Mouse (Mus musculus): ENCODE data around the gene Unc93b1. TPM values are rescaled to one million over a fixed set of nuclear protein-coding genes. Genes with fewer than 3 reads are reported as not detected.

Unc93b1 gene
- polyA plus RNA-seq (2012; rRNA removed): 160 and 202 TPM in 2 replicates

GRCm38 (mm10) chr19:3935032-3935895 is at the start of gene Unc93b1:
TSS of gene Unc93b1 (plus strand) at chr19:3935186.

GRCm38 (mm10) chr19:3906795-3907786 is 27.9 kb upstream of the Unc93b1 start, which contains the start of gene Tcirg1:
TSS of gene Tcirg1 (minus strand) at chr19:3907133.

GRCm38 (mm10) chr19:3912337-3913204 is 22.4 kb upstream of the Unc93b1 start, which contains the start of gene Ndufs8:
TSS of gene Ndufs8 (minus strand) at chr19:3912774.

GRCm38 (mm10) chr19:3929211-3929941 is 5.6 kb upstream of the Unc93b1 start, which contains the start of gene Aldh3b1:
TSS of gene Aldh3b1 (minus strand) at chr19:3929808.

GRCm38 (mm10) chr19:3958470-3958869 is 23.5 kb downstream of the Unc93b1 start, which contains the start of gene Aldh3b3:
TSS of gene Aldh3b3 (plus strand) at chr19:3958645.

GRCm38 (mm10) chr19:3972229-3972628 is 37.2 kb downstream of the Unc93b1 start, which contains the start of gene Aldh3b2:
TSS of gene Aldh3b2 (plus strand) at chr19:3972328.

GRCm38 (mm10) chr19:3986334-3986733 is 51.3 kb downstream of the Unc93b1 start, which contains the start of gene Acy3:
TSS of gene Acy3 (plus strand) at chr19:3986570.

GRCm38 (mm10) chr19:3992416-3992815 is 57.4 kb downstream of the Unc93b1 start, which contains the start of gene Tbx10:
TSS of gene Tbx10 (plus strand) at chr19:3992752.

Other genes starting within 250 kb of the Unc93b1 start
- gene Lrp5, start 248.6 kb upstream of the Unc93b1 start, polyA plus RNA-seq (2012; rRNA removed): 50.9 and 68.6 TPM in 2 replicates
- 62.2 and 67.7 TPM in 2 replicates for gene 1810055G02Rik, start 226.9 kb upstream of the Unc93b1 start, polyA plus RNA-seq (2012; rRNA removed)
- gene Kmt5b, start 167.8 kb upstream of the Unc93b1 start, polyA plus RNA-seq (2012; rRNA removed): 12.8 and 13.2 TPM in 2 replicates
- 35.3 and 37.1 TPM in 2 replicates for gene Chka, start 83.4 kb upstream of the Unc93b1 start, polyA plus RNA-seq (2012; rRNA removed)
- 146 and 188 TPM in 2 replicates for gene Tcirg1, start 28.1 kb upstream of the Unc93b1 start, polyA plus RNA-seq (2012; rRNA removed)
- 279 and 336 TPM in 2 replicates for gene Ndufs8, start 22.4 kb upstream of the Unc93b1 start, polyA plus RNA-seq (2012; rRNA removed)
- 14.9 and 17.0 TPM in 2 replicates for gene Aldh3b1, start 5.4 kb upstream of the Unc93b1 start, polyA plus RNA-seq (2012; rRNA removed)
- 0.15 and 0.35 TPM in 2 replicates for gene Aldh3b3, start 23.5 kb downstream of the Unc93b1 start, polyA plus RNA-seq (2012; rRNA removed)
- gene Aldh3b2, start 37.1 kb downstream of the Unc93b1 start, polyA plus RNA-seq (2012; rRNA removed): 14.5 and 14.7 TPM in 2 replicates
- gene Acy3, start 51.4 kb downstream of the Unc93b1 start, polyA plus RNA-seq (2012; rRNA removed): 55.2 and 55.9 TPM in 2 replicates
- not detected in 2 replicates for gene Tbx10, start 57.6 kb downstream of the Unc93b1 start, polyA plus RNA-seq (2012; rRNA removed)
- 18.7 and 25.7 TPM in 2 replicates for gene Nudt8, start 65.4 kb downstream of the Unc93b1 start, polyA plus RNA-seq (2012; rRNA removed)
- gene Gm49405, start 65.4 kb downstream of the Unc93b1 start, polyA plus RNA-seq (2012; rRNA removed): 2.1 and 2.5 TPM in 2 replicates
- 10.8 and 11.5 TPM in 2 replicates for gene Doc2g, start 68.1 kb downstream of the Unc93b1 start, polyA plus RNA-seq (2012; rRNA removed)
- gene Ndufv1, start 77.6 kb downstream of the Unc93b1 start, polyA plus RNA-seq (2012; rRNA removed): 185 and 192 TPM in 2 replicates
- gene Gstp1, start 102.8 kb downstream of the Unc93b1 start, polyA plus RNA-seq (2012; rRNA removed): 871 and 970 TPM in 2 replicates
- gene Gstp2, start 110.8 kb downstream of the Unc93b1 start, polyA plus RNA-seq (2012; rRNA removed): 192 and 247 TPM in 2 replicates
- 8.4 and 8.5 TPM in 2 replicates for gene Gstp3, start 124.4 kb downstream of the Unc93b1 start, polyA plus RNA-seq (2012; rRNA removed)
- 2.5 TPM in 1 of 2 replicates, not detected in the other for gene Cabp2, start 146.4 kb downstream of the Unc93b1 start, polyA plus RNA-seq (2012; rRNA removed)
- gene Cdk2ap2, start 162.0 kb downstream of the Unc93b1 start, polyA plus RNA-seq (2012; rRNA removed): 321 and 393 TPM in 2 replicates
- 133 and 136 TPM in 2 replicates for gene Pitpnm1, start 164.8 kb downstream of the Unc93b1 start, polyA plus RNA-seq (2012; rRNA removed)
- gene Aip, start 190.7 kb downstream of the Unc93b1 start, polyA plus RNA-seq (2012; rRNA removed): 65.0 and 68.8 TPM in 2 replicates
- 0.02 and 0.05 TPM in 2 replicates for gene Gpr152, start 204.6 kb downstream of the Unc93b1 start, polyA plus RNA-seq (2012; rRNA removed)
- gene Cabp4, start 208.8 kb downstream of the Unc93b1 start, polyA plus RNA-seq (2012; rRNA removed): 0.15 and 0.28 TPM in 2 replicates
- gene Coro1b, start 213.4 kb downstream of the Unc93b1 start, polyA plus RNA-seq (2012; rRNA removed): 657 and 730 TPM in 2 replicates
- gene Ptprcap, start 218.4 kb downstream of the Unc93b1 start, polyA plus RNA-seq (2012; rRNA removed): 74.8 and 129 TPM in 2 replicates
- gene Rps6kb2, start 228.2 kb downstream of the Unc93b1 start, polyA plus RNA-seq (2012; rRNA removed): 38.0 and 53.9 TPM in 2 replicates
- 5.3 and 9.0 TPM in 2 replicates for gene Carns1, start 240.3 kb downstream of the Unc93b1 start, polyA plus RNA-seq (2012; rRNA removed)